Mouse (Mus musculus): Measurements from ENCODE around the gene Sgsm3. TPM values are rescaled to one million over a fixed set of nuclear protein-coding genes. Genes with fewer than 3 reads are reported as not detected.

Gene Sgsm3
- polyA plus RNA-seq, 1 experiment from 2014 or later: 22.1 TPM

GRCm38 (mm10) chr15:81032941-81033629 lies 55.5 kb downstream of the Sgsm3 start:
- H3K4me3 ChIP-seq (ENCODE audit: low read depth, low read length): no peak overlapping the region
- peaks cover 4% of the 10 kb centered on the region; the same call in 1 of the 2 replicates for H3K4me1 ChIP-seq (ENCODE audit: control insufficient read depth, insufficient read depth, low read length)
- no peak overlapping the region for H3K4me2 ChIP-seq (ENCODE audit: low read depth, low read length)
- ATAC-seq (replicated peaks; ENCODE audit: insufficient number of reproducible peaks, low FRiP score, low TSS enrichment, low read depth): no peak
- H3K9me3 ChIP-seq (replicated peaks; ENCODE audit: control insufficient read depth, low read length): no peaks in the 10 kb centered on the region
- peak; percentile 38 for DNase-seq (ENCODE audit: low spot score)
- H3K27ac ChIP-seq (replicated peaks; ENCODE audit: low read depth, low read length): 0 out of 2 replicates have a peak overlapping the region, but pooled peaks have one; percentile 6
- no peak overlapping the region for H3K9ac ChIP-seq (replicated peaks; ENCODE audit: low read length)
- no peaks in the 10 kb centered on the region for H3K27me3 ChIP-seq (ENCODE audit: control insufficient read depth, insufficient read depth, low read length)
- WGBS: 26% methylated on average over 9 of the region's 9 CpGs
- no peaks in the 10 kb centered on the region for H3K36me3 ChIP-seq (replicated peaks; ENCODE audit: control insufficient read depth, insufficient read depth, low read depth, low read length)

GRCm38 (mm10) chr15:81034119-81034518 lies 56.6 kb downstream of the Sgsm3 start:
- WGBS: 51% methylated on average over 6 of the region's 6 CpGs
- Histone ChIP-seq H3K36me3 (replicated peaks; ENCODE audit: control insufficient read depth, insufficient read depth, low read depth, low read length) (no peaks in the 10 kb centered on the region), H3K4me3 (ENCODE audit: low read depth, low read length) (no peak overlapping the region), H3K4me2 (ENCODE audit: low read depth, low read length) (no peak overlapping the region), H3K4me1 (ENCODE audit: control insufficient read depth, insufficient read depth, low read length) (peaks cover 4% of the 10 kb centered on the region; the same call in 1 of the 2 replicates), H3K9ac (replicated peaks; ENCODE audit: low read length) (no peak overlapping the region), H3K27me3 (ENCODE audit: control insufficient read depth, insufficient read depth, low read length) (no peaks in the 10 kb centered on the region), H3K9me3 (replicated peaks; ENCODE audit: control insufficient read depth, low read length) (no peaks in the 10 kb centered on the region), H3K27ac (replicated peaks; ENCODE audit: low read depth, low read length) (no peak overlapping the region)
- ATAC-seq (replicated peaks; ENCODE audit: insufficient number of reproducible peaks, low FRiP score, low TSS enrichment, low read depth): no peak
- no peak for DNase-seq (ENCODE audit: low spot score)

GRCm38 (mm10) chr15:81035417-81036162 lies 58.0 kb downstream of the Sgsm3 start:
- Histone ChIP-seq H3K36me3 (replicated peaks; ENCODE audit: control insufficient read depth, insufficient read depth, low read depth, low read length) (no peaks in the 10 kb centered on the region), H3K27me3 (ENCODE audit: control insufficient read depth, insufficient read depth, low read length) (no peaks in the 10 kb centered on the region), H3K9ac (replicated peaks; ENCODE audit: low read length) (no peak overlapping the region), H3K4me1 (ENCODE audit: control insufficient read depth, insufficient read depth, low read length) (peaks cover 4% of the 10 kb centered on the region; the same call in 1 of the 2 replicates), H3K4me2 (ENCODE audit: low read depth, low read length) (no peak overlapping the region), H3K27ac (replicated peaks; ENCODE audit: low read depth, low read length) (no peak overlapping the region), H3K9me3 (replicated peaks; ENCODE audit: control insufficient read depth, low read length) (no peaks in the 10 kb centered on the region), H3K4me3 (ENCODE audit: low read depth, low read length) (no peak overlapping the region)
- WGBS: 56% methylated on average over 12 of the region's 12 CpGs
- DNase-seq (ENCODE audit: low spot score) (peak; percentile 9), ATAC-seq (replicated peaks; ENCODE audit: insufficient number of reproducible peaks, low FRiP score, low TSS enrichment, low read depth) (no peak)

- no peak overlapping the region for H3K9ac ChIP-seq (replicated peaks; ENCODE audit: low read length)
- H3K4me1 ChIP-seq (ENCODE audit: control insufficient read depth, insufficient read depth, low read length): peaks cover 4% of the 10 kb centered on the region; the same call in 1 of the 2 replicates
- ATAC-seq (replicated peaks; ENCODE audit: insufficient number of reproducible peaks, low FRiP score, low TSS enrichment, low read depth) (no peak), DNase-seq (ENCODE audit: low spot score) (no peak)
- H3K4me3 ChIP-seq (ENCODE audit: low read depth, low read length): no peak overlapping the region
- WGBS: 80% methylated on average over 5 of the region's 5 CpGs
- no peak overlapping the region for H3K27ac ChIP-seq (replicated peaks; ENCODE audit: low read depth, low read length)
- H3K27me3 ChIP-seq (ENCODE audit: control insufficient read depth, insufficient read depth, low read length): no peaks in the 10 kb centered on the region
- no peaks in the 10 kb centered on the region for H3K9me3 ChIP-seq (replicated peaks; ENCODE audit: control insufficient read depth, low read length)
- no peak overlapping the region for H3K4me2 ChIP-seq (ENCODE audit: low read depth, low read length)
- H3K36me3 ChIP-seq (replicated peaks; ENCODE audit: control insufficient read depth, insufficient read depth, low read depth, low read length): no peaks in the 10 kb centered on the region
These were observed 60.9 kb downstream of the Sgsm3 start for GRCm38 (mm10) chr15:81038419-81038818.

GRCm38 (mm10) chr15:81041767-81042166 lies 64.2 kb downstream of the Sgsm3 start:
- ATAC-seq (replicated peaks; ENCODE audit: insufficient number of reproducible peaks, low FRiP score, low TSS enrichment, low read depth) (no peak), DNase-seq (ENCODE audit: low spot score) (no peak)
- Histone ChIP-seq H3K9me3 (replicated peaks; ENCODE audit: control insufficient read depth, low read length) (no peaks in the 10 kb centered on the region), H3K4me3 (ENCODE audit: low read depth, low read length) (no peak overlapping the region), H3K4me1 (ENCODE audit: control insufficient read depth, insufficient read depth, low read length) (no peaks in the 10 kb centered on the region), H3K36me3 (replicated peaks; ENCODE audit: control insufficient read depth, insufficient read depth, low read depth, low read length) (no peaks in the 10 kb centered on the region), H3K27ac (replicated peaks; ENCODE audit: low read depth, low read length) (no peak overlapping the region), H3K9ac (replicated peaks; ENCODE audit: low read length) (no peak overlapping the region), H3K27me3 (ENCODE audit: control insufficient read depth, insufficient read depth, low read length) (no peaks in the 10 kb centered on the region), H3K4me2 (ENCODE audit: low read depth, low read length) (no peak overlapping the region)
- 56% methylated on average over 4 of the region's 4 CpGs for WGBS

- Histone ChIP-seq H3K27ac (replicated peaks; ENCODE audit: low read depth, low read length) (no peak overlapping the region), H3K9me3 (replicated peaks; ENCODE audit: control insufficient read depth, low read length) (no peaks in the 10 kb centered on the region), H3K4me3 (ENCODE audit: low read depth, low read length) (no peak overlapping the region), H3K36me3 (replicated peaks; ENCODE audit: control insufficient read depth, insufficient read depth, low read depth, low read length) (no peaks in the 10 kb centered on the region), H3K9ac (replicated peaks; ENCODE audit: low read length) (no peak overlapping the region), H3K27me3 (ENCODE audit: control insufficient read depth, insufficient read depth, low read length) (no peaks in the 10 kb centered on the region), H3K4me1 (ENCODE audit: control insufficient read depth, insufficient read depth, low read length) (no peaks in the 10 kb centered on the region), H3K4me2 (ENCODE audit: low read depth, low read length) (no peak overlapping the region)
- 62% methylated on average over 13 of the region's 13 CpGs for WGBS
- ATAC-seq (replicated peaks; ENCODE audit: insufficient number of reproducible peaks, low FRiP score, low TSS enrichment, low read depth) (no peak), DNase-seq (ENCODE audit: low spot score) (peak; percentile 19)
These were observed 64.8 kb downstream of the Sgsm3 start for GRCm38 (mm10) chr15:81042276-81042931.

GRCm38 (mm10) chr15:81044446-81044845 lies 66.9 kb downstream of the Sgsm3 start:
- Histone ChIP-seq H3K27ac (replicated peaks; ENCODE audit: low read depth, low read length) (no peak overlapping the region), H3K36me3 (replicated peaks; ENCODE audit: control insufficient read depth, insufficient read depth, low read depth, low read length) (no peaks in the 10 kb centered on the region), H3K27me3 (ENCODE audit: control insufficient read depth, insufficient read depth, low read length) (no peaks in the 10 kb centered on the region), H3K9ac (replicated peaks; ENCODE audit: low read length) (no peak overlapping the region), H3K9me3 (replicated peaks; ENCODE audit: control insufficient read depth, low read length) (no peaks in the 10 kb centered on the region), H3K4me1 (ENCODE audit: control insufficient read depth, insufficient read depth, low read length) (no peaks in the 10 kb centered on the region), H3K4me3 (ENCODE audit: low read depth, low read length) (no peak overlapping the region), H3K4me2 (ENCODE audit: low read depth, low read length) (no peak overlapping the region)
- ATAC-seq (replicated peaks; ENCODE audit: insufficient number of reproducible peaks, low FRiP score, low TSS enrichment, low read depth) (no peak), DNase-seq (ENCODE audit: low spot score) (no peak)
- 95% methylated on average over 9 of the region's 9 CpGs for WGBS

GRCm38 (mm10) chr15:81045336-81045735 lies 67.8 kb downstream of the Sgsm3 start:
- Histone ChIP-seq H3K4me1 (ENCODE audit: control insufficient read depth, insufficient read depth, low read length) (no peaks in the 10 kb centered on the region; the same call in 1 of the 2 replicates), H3K9me3 (replicated peaks; ENCODE audit: control insufficient read depth, low read length) (no peaks in the 10 kb centered on the region), H3K4me3 (ENCODE audit: low read depth, low read length) (no peak overlapping the region), H3K27ac (replicated peaks; ENCODE audit: low read depth, low read length) (no peak overlapping the region), H3K4me2 (ENCODE audit: low read depth, low read length) (no peak overlapping the region), H3K27me3 (ENCODE audit: control insufficient read depth, insufficient read depth, low read length) (no peaks in the 10 kb centered on the region), H3K36me3 (replicated peaks; ENCODE audit: control insufficient read depth, insufficient read depth, low read depth, low read length) (no peaks in the 10 kb centered on the region), H3K9ac (replicated peaks; ENCODE audit: low read length) (no peak overlapping the region)
- WGBS: 88% methylated on average over 4 of the region's 4 CpGs
- ATAC-seq (replicated peaks; ENCODE audit: insufficient number of reproducible peaks, low FRiP score, low TSS enrichment, low read depth): no peak
- no peak for DNase-seq (ENCODE audit: low spot score)

Data from embryonic facial prominence, embryonic 11.5 days (tissue).